ENCODE assay signal across 10 mouse cellular contexts in the genomic region with DNA sequence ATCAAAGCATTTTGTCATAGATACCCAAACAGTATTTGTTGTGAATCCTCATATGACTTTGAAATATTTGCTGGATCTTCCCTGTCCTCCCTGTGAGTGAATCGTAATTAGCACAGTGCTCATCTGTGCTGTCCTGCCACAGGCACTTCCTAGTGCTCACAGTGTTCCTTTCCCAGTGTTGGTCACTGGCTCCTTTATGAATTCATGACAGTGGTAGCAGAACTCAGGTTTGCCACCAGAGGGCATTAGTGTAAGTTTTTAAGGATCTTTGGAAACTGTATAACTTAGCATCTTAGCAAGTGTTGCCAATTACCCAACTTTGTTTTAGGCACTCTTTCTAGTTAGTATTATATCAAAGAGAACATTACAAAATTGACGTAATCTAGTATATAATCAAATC. TPM values are rescaled to one million over a fixed set of nuclear protein-coding genes. Genes with fewer than 3 reads are reported as not detected.
DNase-seq lines count a peak whose midpoint lies in the region; ATAC-seq lines count a peak whose summit lies in the region.
"Had no signal": no experiment of that assay in that cellular context is flagged by ENCODE, and none has a peak within 500 bp of the region (broad histone marks: within the 10 kb centered on the region; RNA-seq: fewer than 3 reads in every experiment).

No protein-coding gene starts in this region.

- no peaks in the 10 kb centered on the region for H3K9me3 ChIP-seq in embryonic facial prominence, embryonic 14.5 days (ENCODE audit: control insufficient read depth, low read length)
- H3K9me3 ChIP-seq in hindbrain, embryonic 12.5 days (replicated peaks), result no peaks in the 10 kb centered on the region
- H3K9me3 ChIP-seq: embryonic facial prominence, embryonic 12.5 days had no signal

- H3K4me1 ChIP-seq in embryonic facial prominence, embryonic 14.5 days (ENCODE audit: control insufficient read depth, insufficient read depth, low read length), result no peaks in the 10 kb centered on the region
- H3K4me1 ChIP-seq in hindbrain, embryonic 12.5 days, result no peaks in the 10 kb centered on the region; the same call in 1 of the 2 replicates
- H3K4me1 ChIP-seq: embryonic facial prominence, embryonic 12.5 days had no signal

- no peaks in the 10 kb centered on the region for H3K27me3 ChIP-seq in embryonic facial prominence, embryonic 14.5 days (replicated peaks; ENCODE audit: control insufficient read depth, insufficient read depth, low read length)
- H3K27me3 ChIP-seq in hindbrain, embryonic 12.5 days, result no peaks in the 10 kb centered on the region
- H3K27me3 ChIP-seq: embryonic facial prominence, embryonic 12.5 days had no signal

- peak; percentile 58 for DNase-seq in right cerebral cortex, adult 18-20 months
- DNase-seq in right cerebral cortex, postnatal 25 days, result no peak
- DNase-seq in adrenal gland, postnatal 36 days, result peak; percentile 46 to 73
- peak; percentile 74 for DNase-seq in embryonic facial prominence, embryonic 14.5 days (ENCODE audit: low spot score)
- peak; percentile 46 for DNase-seq in layer of hippocampus, adult 9-11 months
- DNase-seq in lung, postnatal 36 days, result peak; percentile 87
- DNase-seq in testis, postnatal 14 days (ENCODE audit: low spot score), result peak; percentile 23

- H3K27ac ChIP-seq in embryonic facial prominence, embryonic 14.5 days (replicated peaks; ENCODE audit: low read depth, low read length), result no peak overlapping the region
- H3K27ac ChIP-seq in hindbrain, embryonic 12.5 days, result no peak overlapping the region
- H3K27ac ChIP-seq: embryonic facial prominence, embryonic 12.5 days; macrophage had no signal

- ATAC-seq in embryonic facial prominence, embryonic 14.5 days (ENCODE audit: low read depth), result peak; percentile 66; the same call in 1 of the 2 replicates
- ATAC-seq in hindbrain, embryonic 12.5 days (ENCODE audit: low FRiP score), result peak; percentile 63; the same call in 1 of the 2 replicates

- no peak overlapping the region for H3K4me2 ChIP-seq in embryonic facial prominence, embryonic 14.5 days (ENCODE audit: low read depth, low read length)
- H3K4me2 ChIP-seq in hindbrain, embryonic 12.5 days (replicated peaks), result no peak overlapping the region
- H3K4me2 ChIP-seq: embryonic facial prominence, embryonic 12.5 days had no signal

- 52% methylated on average over 2 of the region's 2 CpGs for WGBS in embryonic facial prominence, embryonic 14.5 days
- 68% methylated on average over 2 of the region's 2 CpGs for WGBS in hindbrain, embryonic 12.5 days

- no peak overlapping the region for H3K9ac ChIP-seq in embryonic facial prominence, embryonic 14.5 days (ENCODE audit: low read depth, low read length)
- H3K9ac ChIP-seq in hindbrain, embryonic 12.5 days, result no peak overlapping the region
- H3K9ac ChIP-seq: embryonic facial prominence, embryonic 12.5 days had no signal

- H3K36me3 ChIP-seq in embryonic facial prominence, embryonic 14.5 days (ENCODE audit: control insufficient read depth, insufficient read depth, low read length), result peaks cover 34% of the 10 kb centered on the region
- H3K36me3 ChIP-seq in hindbrain, embryonic 12.5 days, result peaks cover 23% of the 10 kb centered on the region

- H3K4me3 ChIP-seq in embryonic facial prominence, embryonic 14.5 days (ENCODE audit: low read depth, low read length), result no peak overlapping the region
- no peak overlapping the region for H3K4me3 ChIP-seq in hindbrain, embryonic 12.5 days
- H3K4me3 ChIP-seq: embryonic facial prominence, embryonic 12.5 days had no signal

RNA-seq across cellular contexts. Expression of a gene that starts 53.8 kb away (rescaled TPM):
- total RNA-seq in adrenal gland, postnatal 36 days (2021), result 100 to 1,000 TPM; 294 to 435 TPM
- polyA plus RNA-seq in embryonic facial prominence, embryonic 14.5 days (2014; fragmentation: Nextera tagmentation; extraction: Ambion mirVana), result 34.7 and 35.7 TPM in 2 replicates
- polyA plus RNA-seq in hindbrain, embryonic 12.5 days (2016; fragmentation: Nextera tagmentation; extraction: Ambion mirVana), result 60.5 and 66.7 TPM in 2 replicates
